Mouse (Mus musculus): Measurements from ENCODE around the gene Med27.

DNA sequence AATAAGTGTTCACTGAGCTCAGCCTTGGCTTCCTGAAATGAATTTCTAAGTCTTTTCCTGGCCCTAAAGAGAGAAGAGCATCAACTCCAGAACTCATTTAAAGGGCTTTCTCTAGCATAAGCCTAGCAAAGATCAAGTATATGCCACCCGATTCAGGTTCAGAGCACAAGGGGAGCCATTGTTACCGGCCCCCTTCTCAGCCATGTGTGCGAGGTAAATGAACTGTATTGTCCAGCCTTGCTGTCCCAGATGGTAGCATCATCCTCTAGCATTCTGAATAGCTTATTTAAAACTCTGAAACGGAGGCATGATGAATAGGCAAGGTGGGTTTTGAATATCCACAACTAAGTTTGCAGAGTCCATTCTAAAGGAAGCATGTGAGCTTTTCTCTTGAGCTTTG lies 159.8 kb downstream of the Med27 start:
- TF ChIP-seq CTCF (conservative IDR thresholded peaks at IDR 0.05; ENCODE audit: insufficient read depth, insufficient read length, low read depth, low read length), result no peak
- no peak for TF ChIP-seq POLR2A (IDR thresholded peaks at IDR 0.05; ENCODE audit: low read depth, low read length)

Measured in kidney, adult 2 months (tissue).